Mouse (Mus musculus) hindbrain, embryonic 14.5 days (tissue): ENCODE measurements around the gene Ticrr. TPM values are rescaled to one million over a fixed set of nuclear protein-coding genes. Genes with fewer than 3 reads are reported as not detected.

Experiments used
- ATAC-seq: fragments of 200-750 bp; cut with Nextera tagmentation; 2 replicates; pipeline ENCODE4 v1.8.0; 2017; ENCODE audit warnings: moderate number of reproducible peaks, mild to moderate bottlenecking, moderate TSS enrichment, moderate library complexity; ENCODE audit not compliant: low FRiP score
- DNase-seq: peaks from one replicate; pipeline ENCODE4 v3.0.0-alpha.2; 2015; ENCODE audit warnings: low spot score
- H3K27ac ChIP-seq: fragments of 300-500 bp; sonication (generic); 2 replicates; pipeline ENCODE4 v1.5.1; 2014; ENCODE audit warnings: mild to moderate bottlenecking, moderate library complexity
- H3K27me3 ChIP-seq: fragments of 300-500 bp; sonication (generic); 2 replicates; pipeline ENCODE4 v1.6.1; 2014; ENCODE audit warnings: mild to moderate bottlenecking, low read length, mixed read lengths; ENCODE audit not compliant: control insufficient read depth, insufficient read depth
- H3K36me3 ChIP-seq: fragments of 300-500 bp; sonication (generic); replicated peaks from 2 replicates; pipeline ENCODE4 v1.6.1; 2014; ENCODE audit not compliant: control insufficient read depth, insufficient read depth
- H3K4me1 ChIP-seq: fragments of 300-500 bp; sonication (generic); replicated peaks from 2 replicates; pipeline ENCODE4 v1.6.1; 2014; ENCODE audit warnings: antibody characterized with exemption, low read length, mixed read lengths; ENCODE audit not compliant: control insufficient read depth, insufficient read depth
- H3K4me2 ChIP-seq: fragments of 300-500 bp; sonication (generic); replicated peaks from 2 replicates; pipeline ENCODE4 v1.6.1; 2014; ENCODE audit warnings: mild to moderate bottlenecking, moderate library complexity
- H3K4me3 ChIP-seq: fragments of 300-500 bp; sonication (generic); replicated peaks from 2 replicates; pipeline ENCODE4 v1.5.1; 2014; ENCODE audit warnings: mild to moderate bottlenecking, low read length
- H3K9ac ChIP-seq: fragments of 300-500 bp; sonication (generic); 2 replicates; pipeline ENCODE4 v1.6.1; 2014
- H3K9me3 ChIP-seq: fragments of 300-500 bp; sonication (generic); 2 replicates; pipeline ENCODE4 v1.6.1; 2016; ENCODE audit warnings: low read length; ENCODE audit not compliant: control insufficient read depth
- WGBS: fragments of 180-500 bp; shearing (Covaris S2); extraction: QIAGEN DNeasy Blood & Tissue Kit; methylation state at CpG from one replicate; pipeline ENCODE4 v1.1.7; 2014; 5-methylcytosine and 5-hydroxymethylcytosine counted together
- polyA plus RNA-seq: library from polyadenylated mRNA; unstranded; fragments of >200 nt; fragmentation: Nextera tagmentation; extraction: Ambion mirVana; gene quantifications from 2 replicates; pipeline ENCODE4 v1.2.1, GENCODE M21; 2014

Ticrr gene
- polyA plus RNA-seq, 1 experiment from 2014 or later, result 1.8 TPM

DNA sequence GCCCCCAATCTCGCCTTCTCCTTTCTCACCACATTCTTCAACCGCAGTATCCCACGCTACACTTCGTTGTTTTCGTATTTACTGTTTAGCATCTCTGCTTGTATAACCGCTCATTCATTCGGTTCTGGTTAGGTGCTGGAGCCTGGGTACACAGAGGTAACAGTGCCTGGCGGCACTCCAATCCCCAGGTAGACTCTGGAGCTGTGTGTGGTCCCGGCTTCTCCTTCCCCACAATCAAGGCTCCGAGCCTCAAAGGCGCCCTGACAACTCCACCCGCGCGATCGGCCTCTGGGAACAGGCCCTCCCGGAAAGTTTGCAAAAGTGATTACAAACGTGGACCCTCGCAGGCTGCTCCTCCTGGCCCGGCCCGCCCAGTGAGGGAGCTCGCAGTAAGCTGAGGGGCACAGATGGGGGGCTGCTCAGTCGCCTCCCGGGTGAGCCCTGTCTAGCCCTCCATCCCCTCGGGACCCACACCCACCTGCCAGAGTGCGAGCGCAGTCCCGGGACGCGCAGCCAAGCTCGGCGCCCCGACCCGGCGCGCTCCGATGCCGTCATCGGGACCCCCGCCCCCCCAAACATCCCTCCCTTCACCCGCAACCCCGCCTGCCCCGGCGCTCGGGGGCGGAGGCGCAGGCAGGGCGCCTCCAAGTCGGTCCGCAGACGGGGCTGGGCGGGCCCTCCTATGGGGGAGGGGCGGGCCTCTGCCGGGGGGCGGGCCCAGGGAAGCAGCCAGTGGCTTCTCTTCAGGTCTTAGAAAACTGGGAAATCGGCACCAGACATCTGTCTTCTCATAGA is 55.4 kb downstream of the Ticrr start, which contains the start of gene Kif7:
Gene Kif7, minus strand, starts transcription at position 534 of the 795 bp plus-strand sequence.
- Histone ChIP-seq H3K36me3 (no peaks in the 10 kb centered on the region), H3K27me3 (peaks cover 18% of the 10 kb centered on the region; the same call in 1 of the 2 replicates), H3K27ac (no peak within 1 kb of the TSS), H3K4me3 (peak within 1 kb of the TSS; percentile 62), H3K9me3 (no peaks in the 10 kb centered on the region), H3K9ac (peak within 1 kb of the TSS; percentile 58), H3K4me2 (peak within 1 kb of the TSS; percentile 94), H3K4me1 (peaks cover 13% of the 10 kb centered on the region; the same call in 1 of the 2 replicates)
- DNase-seq (peak; percentile 72), ATAC-seq (peak; percentile 83)
- WGBS, result under 1% methylated on average over 53 of the region's 55 CpGs

DNA sequence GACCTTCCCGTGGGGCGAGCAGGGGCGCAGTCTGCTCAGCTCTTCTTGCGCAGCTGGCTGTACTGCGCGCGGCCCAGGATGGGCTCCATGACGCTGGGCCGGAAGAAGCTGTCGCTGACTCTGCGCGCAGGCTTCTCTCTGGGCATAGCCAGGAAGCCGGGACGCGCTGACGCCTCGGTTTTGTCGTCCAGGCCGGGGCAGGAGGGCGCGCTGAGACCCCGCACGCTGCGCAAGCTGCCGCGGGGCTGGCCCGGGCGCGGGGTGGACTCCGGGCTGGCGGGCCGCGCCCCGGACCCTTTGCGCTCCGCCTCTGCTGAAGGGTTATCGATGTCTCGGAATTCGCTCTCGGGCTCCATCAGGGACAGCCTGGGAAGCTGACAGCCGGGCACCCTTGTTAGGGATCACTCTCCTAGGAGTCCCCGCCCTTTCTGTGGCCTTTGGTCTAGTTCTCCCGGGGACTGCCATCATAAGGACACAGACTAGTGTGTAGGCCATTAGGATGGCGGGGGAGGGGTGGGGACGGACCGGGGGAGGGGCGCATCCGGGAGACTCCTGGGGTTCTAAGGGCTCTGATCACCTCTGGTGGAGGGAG is 61.5 kb downstream of the Ticrr start:
- ATAC-seq, result peak; percentile 84

DNA sequence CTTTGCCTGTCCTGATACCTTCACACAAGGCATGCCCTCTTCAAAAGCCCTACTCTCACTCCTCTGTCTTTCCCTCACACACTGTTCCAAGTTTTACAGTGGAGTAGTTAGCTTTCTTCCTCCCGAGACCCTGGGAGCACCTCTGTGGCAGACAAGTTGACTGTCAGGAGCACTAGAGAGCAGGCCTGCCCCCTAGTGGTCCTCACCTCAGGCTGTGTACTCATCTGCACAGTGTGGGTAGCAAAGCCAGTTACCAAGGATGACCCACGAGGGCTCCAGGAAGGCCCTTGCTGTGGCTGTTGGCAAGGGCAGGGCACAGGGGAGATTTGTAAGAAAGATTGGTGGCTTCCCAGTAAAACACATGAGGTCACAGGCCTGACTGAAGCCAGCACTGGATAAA is 67.1 kb downstream of the Ticrr start:
- Histone ChIP-seq H3K4me2 (no peak overlapping the region), H3K4me3 (no peak overlapping the region), H3K27me3 (peaks cover 9% of the 10 kb centered on the region), H3K9ac (no peak overlapping the region), H3K36me3 (no peaks in the 10 kb centered on the region), H3K9me3 (no peaks in the 10 kb centered on the region), H3K27ac (no peak overlapping the region), H3K4me1 (no peaks in the 10 kb centered on the region)
- 18% methylated on average over 2 of the region's 2 CpGs for WGBS
- ATAC-seq, result 0 out of 2 replicates have a peak, but pooled peaks have one; percentile 35
- DNase-seq, result peak; percentile 45

More for the DNA sequence above, 61.5 kb downstream of the Ticrr start:
- Histone ChIP-seq H3K27ac (0 out of 2 replicates have a peak overlapping the region, but pooled peaks have one; percentile 47), H3K27me3 (peaks cover 19% of the 10 kb centered on the region), H3K9ac (peak overlapping the region; percentile 79), H3K36me3 (no peaks in the 10 kb centered on the region), H3K4me1 (no peaks in the 10 kb centered on the region), H3K4me3 (peak overlapping the region; percentile 52), H3K9me3 (no peaks in the 10 kb centered on the region), H3K4me2 (peak overlapping the region; percentile 88)
- DNase-seq, result peak; percentile 69
- WGBS, result under 1% methylated on average over 45 of the region's 48 CpGs

DNA sequence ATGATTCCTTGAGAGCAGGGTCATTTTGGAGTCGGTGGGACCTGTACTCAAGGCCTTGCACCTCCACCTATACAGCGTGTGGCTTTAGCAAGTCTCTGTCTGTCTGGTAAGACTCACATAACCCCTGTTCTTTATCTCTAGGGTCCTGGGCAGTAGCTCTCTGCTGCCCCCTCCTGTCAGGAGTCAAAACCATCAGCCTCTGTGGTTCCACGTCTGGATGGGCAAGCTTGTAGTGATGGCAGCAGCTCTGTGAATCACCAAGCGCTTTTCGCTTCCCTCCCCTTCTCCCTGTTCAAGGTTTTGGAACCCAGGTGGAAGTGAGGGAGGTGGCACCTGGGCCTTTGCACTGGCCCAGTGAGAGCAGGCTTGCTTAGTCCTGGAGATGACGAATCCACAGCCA is 68.2 kb downstream of the Ticrr start:
- Histone ChIP-seq H3K4me3 (no peak overlapping the region), H3K36me3 (no peaks in the 10 kb centered on the region), H3K9ac (no peak overlapping the region), H3K27me3 (peaks cover under 1% of the 10 kb centered on the region; the same call in 1 of the 2 replicates), H3K9me3 (no peaks in the 10 kb centered on the region), H3K27ac (no peak overlapping the region), H3K4me2 (no peak overlapping the region), H3K4me1 (no peaks in the 10 kb centered on the region)
- DNase-seq, result peak; percentile 47
- ATAC-seq, result no peak
- 32% methylated on average over 6 of the region's 6 CpGs for WGBS

DNA sequence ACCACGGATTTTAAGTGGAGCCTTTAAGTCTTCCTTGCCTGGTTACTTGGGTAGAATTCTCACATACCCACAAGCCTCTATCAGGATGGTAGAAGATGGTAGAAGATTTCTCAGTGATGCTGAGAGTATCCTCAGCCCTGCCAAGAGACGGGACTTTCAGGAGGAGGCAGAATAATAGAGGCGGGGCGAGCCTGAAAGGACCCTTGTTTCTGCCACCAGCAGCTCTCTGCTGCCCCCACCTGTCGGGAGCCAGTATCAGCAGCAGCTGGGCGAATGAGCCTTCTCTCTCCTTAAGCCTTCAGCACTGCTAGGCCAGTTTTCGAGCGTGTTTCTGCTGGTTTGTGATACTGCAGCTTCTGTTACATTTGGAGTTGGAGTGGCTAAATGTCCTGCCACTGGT is 69.2 kb downstream of the Ticrr start:
- WGBS, result 8% methylated on average over 8 of the region's 8 CpGs
- Histone ChIP-seq H3K9me3 (no peaks in the 10 kb centered on the region), H3K27me3 (no peaks in the 10 kb centered on the region), H3K4me1 (no peaks in the 10 kb centered on the region), H3K9ac (no peak overlapping the region), H3K27ac (no peak overlapping the region), H3K36me3 (no peaks in the 10 kb centered on the region), H3K4me2 (no peak overlapping the region), H3K4me3 (no peak overlapping the region)
- ATAC-seq, result peak; percentile 40; the same call in 1 of the 2 replicates
- DNase-seq, result peak; percentile 67

DNA sequence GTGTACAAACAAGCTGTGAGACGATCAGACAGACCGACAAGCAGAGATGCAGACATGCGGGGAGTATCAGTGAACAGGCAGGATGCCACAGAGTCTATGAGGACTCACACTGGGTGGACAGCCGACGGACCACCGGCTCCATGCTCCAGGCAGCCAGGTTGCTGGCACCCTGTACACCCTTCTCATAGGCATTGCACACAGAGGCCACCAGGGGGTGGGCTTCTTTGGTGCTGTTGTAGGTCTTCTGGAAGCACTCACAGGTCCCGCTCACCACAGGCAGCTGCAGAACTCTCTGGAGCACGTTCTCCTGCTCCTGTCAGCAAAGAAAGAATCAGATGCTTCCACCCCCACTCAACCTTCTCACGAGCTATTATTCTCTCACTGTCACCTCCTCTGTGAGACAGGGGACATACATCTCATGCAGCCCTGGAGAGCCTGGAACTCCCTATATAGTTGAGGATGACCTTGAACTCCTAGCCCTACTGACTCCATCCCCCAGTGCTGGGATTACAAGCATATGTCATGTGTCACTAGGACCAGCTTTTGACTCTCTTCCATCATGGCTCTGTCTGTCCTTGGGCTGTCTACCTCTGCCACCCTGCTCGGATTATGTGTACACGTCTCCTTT is 69.9 kb downstream of the Ticrr start:
- Histone ChIP-seq H3K27me3 (no peaks in the 10 kb centered on the region), H3K27ac (no peak overlapping the region), H3K9ac (no peak overlapping the region), H3K4me3 (no peak overlapping the region), H3K4me1 (no peaks in the 10 kb centered on the region), H3K4me2 (no peak overlapping the region), H3K36me3 (no peaks in the 10 kb centered on the region), H3K9me3 (no peaks in the 10 kb centered on the region)
- ATAC-seq (no peak), DNase-seq (no peak)
- WGBS, result 66% methylated on average over 11 of the region's 11 CpGs

DNA sequence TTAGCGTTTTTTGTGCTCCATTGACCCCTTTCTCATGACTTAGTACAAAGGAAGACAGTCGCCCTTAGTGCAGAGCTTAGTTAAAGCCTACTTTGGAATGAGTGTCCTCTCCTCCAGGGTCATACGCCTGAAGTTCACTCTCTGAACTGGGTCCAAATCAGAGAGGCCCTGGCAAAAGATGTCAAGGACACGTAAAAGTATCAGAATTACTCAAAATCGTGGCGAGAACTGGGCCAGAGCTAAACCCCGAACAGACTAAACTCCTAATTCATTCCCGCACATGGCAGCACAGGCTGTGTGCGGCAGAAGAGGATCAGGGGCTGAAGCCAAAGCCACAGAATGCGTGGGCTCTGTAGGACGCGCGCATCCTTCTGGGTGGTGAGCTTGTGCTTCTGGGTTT is 71.4 kb downstream of the Ticrr start:
- Histone ChIP-seq H3K9me3 (no peaks in the 10 kb centered on the region), H3K27me3 (no peaks in the 10 kb centered on the region), H3K27ac (no peak overlapping the region), H3K4me2 (no peak overlapping the region), H3K9ac (no peak overlapping the region), H3K4me3 (no peak overlapping the region), H3K4me1 (no peaks in the 10 kb centered on the region), H3K36me3 (0 out of 2 replicates have a peak, but pooled peaks cover under 1% of the 10 kb centered on the region)
- WGBS, result 80% methylated on average over 13 of the region's 13 CpGs
- ATAC-seq (no peak), DNase-seq (no peak)

DNA sequence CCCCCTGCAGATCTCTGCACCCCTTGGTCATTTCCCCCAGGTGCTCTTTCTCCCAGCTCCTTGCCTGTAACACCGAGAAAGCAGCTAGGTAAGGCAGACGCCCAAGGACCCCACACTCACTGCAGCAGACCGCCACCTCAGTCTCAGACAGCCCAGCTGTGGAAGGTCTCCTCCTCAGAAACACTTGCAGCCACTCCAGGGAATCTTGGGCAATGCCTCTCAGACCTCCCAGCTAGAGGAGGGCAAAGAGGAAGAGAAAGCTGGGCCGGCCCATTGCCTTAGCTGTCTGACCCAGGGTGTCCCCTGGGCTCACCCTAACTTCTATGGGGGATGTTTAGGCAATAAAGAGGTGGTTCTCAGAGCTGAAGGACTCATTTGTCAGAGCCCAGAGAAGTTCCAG is 72.6 kb downstream of the Ticrr start, which contains the start of gene Plin1:
Gene Plin1, minus strand, starts transcription at position 282 of the 400 bp plus-strand sequence.
- H3K4me1 ChIP-seq, result no peaks in the 10 kb centered on the region
- H3K27me3 ChIP-seq, result no peaks in the 10 kb centered on the region
- no peak within 1 kb of the TSS for H3K4me3 ChIP-seq
- H3K9ac ChIP-seq, result no peak within 1 kb of the TSS
- DNase-seq, result no peak
- H3K27ac ChIP-seq, result no peak within 1 kb of the TSS
- no peaks in the 10 kb centered on the region for H3K9me3 ChIP-seq
- no peak within 1 kb of the TSS for H3K4me2 ChIP-seq
- ATAC-seq, result no peak
- H3K36me3 ChIP-seq, result 0 out of 2 replicates have a peak, but pooled peaks cover 8% of the 10 kb centered on the region
- WGBS, result 66% methylated on average over 4 of the region's 4 CpGs

DNA sequence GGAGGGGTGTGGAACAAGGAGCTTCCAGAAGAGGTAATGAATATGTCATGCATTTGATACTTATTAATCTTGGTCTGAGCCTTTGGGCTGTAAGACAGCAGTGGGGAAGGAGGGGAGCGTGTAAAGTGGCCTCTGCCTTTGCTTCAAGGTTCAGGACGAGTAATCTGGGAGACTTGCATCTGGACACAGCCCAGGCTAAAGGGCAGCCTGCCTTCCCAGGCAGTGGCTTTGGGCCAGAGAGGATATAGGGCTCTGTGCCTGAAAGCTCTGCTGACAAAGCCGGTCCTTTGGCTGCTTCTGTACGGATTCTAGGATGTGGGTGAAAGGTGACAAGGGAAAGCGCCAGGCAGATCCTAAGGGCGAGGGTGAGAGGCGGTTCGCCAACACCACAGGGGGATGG is 74.6 kb downstream of the Ticrr start:
- H3K27ac ChIP-seq, result no peak overlapping the region
- no peaks in the 10 kb centered on the region for H3K9me3 ChIP-seq
- H3K4me1 ChIP-seq, result no peaks in the 10 kb centered on the region
- ATAC-seq (no peak), DNase-seq (no peak)
- H3K9ac ChIP-seq, result no peak overlapping the region
- WGBS, result 82% methylated on average over 8 of the region's 8 CpGs
- H3K4me2 ChIP-seq, result no peak overlapping the region
- no peaks in the 10 kb centered on the region for H3K27me3 ChIP-seq
- H3K36me3 ChIP-seq, result 0 out of 2 replicates have a peak, but pooled peaks cover 8% of the 10 kb centered on the region
- no peak overlapping the region for H3K4me3 ChIP-seq
